Mouse (Mus musculus): ENCODE data around the gene Fam187b. TPM values are rescaled to one million over a fixed set of nuclear protein-coding genes. Genes with fewer than 3 reads are reported as not detected.

Gene Fam187b
- polyA plus RNA-seq, 1 experiment: not detected

- H3K36me3 ChIP-seq (ENCODE audit: control insufficient read depth, insufficient read depth): no peaks in the 10 kb centered on the region
- TF ChIP-seq POLR2A (IDR thresholded peaks at IDR 0.05; ENCODE audit: insufficient read length, low read depth): no peak
- no peak for TF ChIP-seq E2F4 (IDR thresholded peaks at IDR 0.05; ENCODE audit: insufficient read depth)
- TF ChIP-seq MAX (IDR thresholded peaks at IDR 0.05; ENCODE audit: low read depth): no peak
- no peaks in the 10 kb centered on the region for H3K79me2 ChIP-seq (ENCODE audit: control insufficient read depth, insufficient read depth)
- no peak overlapping the region for H3K4me3 ChIP-seq
- no peak overlapping the region for H3K4me2 ChIP-seq (ENCODE audit: low read depth)
- H3ac ChIP-seq (ENCODE audit: control insufficient read depth, insufficient read length): no peak overlapping the region
- no peaks in the 10 kb centered on the region for H3K27me3 ChIP-seq (ENCODE audit: control insufficient read depth, insufficient read depth, insufficient read length)
Measured at GRCm38 (mm10) chr7:30964366-30964765, 9.2 kb upstream of the Fam187b start.

GRCm38 (mm10) chr7:30965677-30966076, 7.9 kb upstream of the Fam187b start:
- TF ChIP-seq POLR2AphosphoS2 (IDR thresholded peaks at IDR 0.05; ENCODE audit: insufficient read length, low read depth) (no peak), POLR2A (IDR thresholded peaks at IDR 0.05; ENCODE audit: insufficient read length, low read depth) (no peak), TCF3 (IDR thresholded peaks at IDR 0.05; ENCODE audit: insufficient read length, low read depth) (no peak), MYOD1 (IDR thresholded peaks at IDR 0.05; ENCODE audit: control insufficient read depth in 1 of 3, insufficient read length in 2 of 3, low read depth in 2 of 3) (no peak), USF1 (IDR thresholded peaks at IDR 0.05; ENCODE audit: low read depth) (no peak), SRF (IDR thresholded peaks at IDR 0.05; ENCODE audit: control insufficient read depth, insufficient read length, low read depth) (no peak), REST (IDR thresholded peaks at IDR 0.05; ENCODE audit: insufficient read depth, insufficient read length) (no peak), E2F4 (IDR thresholded peaks at IDR 0.05; ENCODE audit: insufficient read depth) (no peak), CEBPB (IDR thresholded peaks at IDR 0.05; ENCODE audit: insufficient read depth, poor library complexity, severe bottlenecking) (no peak), TCF12 (IDR thresholded peaks at IDR 0.05; ENCODE audit: insufficient read depth, poor library complexity, severe bottlenecking) (no peak)
- Histone ChIP-seq H3K4me2 (ENCODE audit: low read depth) (no peak overlapping the region), H3K4me3 (no peak overlapping the region), H3K36me3 (ENCODE audit: control insufficient read depth, insufficient read depth) (no peaks in the 10 kb centered on the region), H3ac (ENCODE audit: control insufficient read depth, insufficient read length) (no peak overlapping the region), H3K27me3 (ENCODE audit: control insufficient read depth, insufficient read depth, insufficient read length) (no peaks in the 10 kb centered on the region), H3K79me2 (ENCODE audit: control insufficient read depth, insufficient read depth) (no peaks in the 10 kb centered on the region)

- Histone ChIP-seq H3K4me3 (no peak overlapping the region), H3K79me2 (ENCODE audit: control insufficient read depth, insufficient read depth) (no peaks in the 10 kb centered on the region), H3K27me3 (ENCODE audit: control insufficient read depth, insufficient read depth, insufficient read length) (peaks cover 3% of the 10 kb centered on the region), H3K4me2 (ENCODE audit: low read depth) (no peak overlapping the region), H3K36me3 (ENCODE audit: control insufficient read depth, insufficient read depth) (no peaks in the 10 kb centered on the region), H3ac (ENCODE audit: control insufficient read depth, insufficient read length) (no peak overlapping the region)
- TF ChIP-seq MYOG (IDR thresholded peaks at IDR 0.05; ENCODE audit: control insufficient read depth in 1 of 3, insufficient read depth in 1 of 3, insufficient read length in 2 of 3, low read depth in 2 of 3) (no peak), MAX (IDR thresholded peaks at IDR 0.05; ENCODE audit: low read depth) (no peak), POLR2A (IDR thresholded peaks at IDR 0.05; ENCODE audit: insufficient read length, low read depth) (no peak), TCF3 (IDR thresholded peaks at IDR 0.05; ENCODE audit: insufficient read length, low read depth) (no peak), CEBPB (IDR thresholded peaks at IDR 0.05; ENCODE audit: insufficient read depth, poor library complexity, severe bottlenecking) (no peak), USF1 (IDR thresholded peaks at IDR 0.05; ENCODE audit: low read depth) (no peak), SRF (IDR thresholded peaks at IDR 0.05; ENCODE audit: control insufficient read depth, insufficient read length, low read depth) (no peak), MYOD1 (IDR thresholded peaks at IDR 0.05; ENCODE audit: control insufficient read depth in 1 of 3, insufficient read length in 2 of 3, low read depth in 2 of 3) (no peak), POLR2AphosphoS2 (IDR thresholded peaks at IDR 0.05; ENCODE audit: insufficient read length, low read depth) (no peak), REST (IDR thresholded peaks at IDR 0.05; ENCODE audit: insufficient read depth, insufficient read length) (no peak)
Measured at GRCm38 (mm10) chr7:30966657-30967056, 6.9 kb upstream of the Fam187b start.

GRCm38 (mm10) chr7:30968611-30969010, 5.0 kb upstream of the Fam187b start:
- no peak overlapping the region for H3ac ChIP-seq (ENCODE audit: control insufficient read depth, insufficient read length)
- H3K27me3 ChIP-seq (ENCODE audit: control insufficient read depth, insufficient read depth, insufficient read length): peaks cover 23% of the 10 kb centered on the region
- no peaks in the 10 kb centered on the region for H3K36me3 ChIP-seq (ENCODE audit: control insufficient read depth, insufficient read depth)
- TF ChIP-seq POLR2AphosphoS2 (IDR thresholded peaks at IDR 0.05; ENCODE audit: insufficient read length, low read depth) (no peak), POLR2A (IDR thresholded peaks at IDR 0.05; ENCODE audit: insufficient read length, low read depth) (no peak), TCF3 (IDR thresholded peaks at IDR 0.05; ENCODE audit: insufficient read length, low read depth) (no peak), CEBPB (IDR thresholded peaks at IDR 0.05; ENCODE audit: insufficient read depth, poor library complexity, severe bottlenecking) (no peak), TCF12 (IDR thresholded peaks at IDR 0.05; ENCODE audit: insufficient read depth, poor library complexity, severe bottlenecking) (no peak), MYOG (IDR thresholded peaks at IDR 0.05; ENCODE audit: control insufficient read depth in 1 of 3, insufficient read depth in 1 of 3, insufficient read length in 2 of 3, low read depth in 2 of 3) (no peak), REST (IDR thresholded peaks at IDR 0.05; ENCODE audit: insufficient read depth, insufficient read length) (no peak), USF1 (IDR thresholded peaks at IDR 0.05; ENCODE audit: low read depth) (no peak), MAX (IDR thresholded peaks at IDR 0.05; ENCODE audit: low read depth) (no peak), SRF (IDR thresholded peaks at IDR 0.05; ENCODE audit: control insufficient read depth, insufficient read length, low read depth) (no peak), MYOD1 (IDR thresholded peaks at IDR 0.05; ENCODE audit: control insufficient read depth in 1 of 3, insufficient read length in 2 of 3, low read depth in 2 of 3) (no peak), E2F4 (IDR thresholded peaks at IDR 0.05; ENCODE audit: insufficient read depth) (no peak)
- no peaks in the 10 kb centered on the region for H3K79me2 ChIP-seq (ENCODE audit: control insufficient read depth, insufficient read depth)
- H3K4me3 ChIP-seq: no peak overlapping the region
- no peak overlapping the region for H3K4me2 ChIP-seq (ENCODE audit: low read depth)

- no peak for TF ChIP-seq POLR2A (IDR thresholded peaks at IDR 0.05; ENCODE audit: insufficient read length, low read depth)
- Histone ChIP-seq H3K4me2 (ENCODE audit: low read depth) (no peak overlapping the region), H3K27me3 (ENCODE audit: control insufficient read depth, insufficient read depth, insufficient read length) (peaks cover 24% of the 10 kb centered on the region), H3ac (ENCODE audit: control insufficient read depth, insufficient read length) (no peak overlapping the region), H3K36me3 (ENCODE audit: control insufficient read depth, insufficient read depth) (no peaks in the 10 kb centered on the region), H3K79me2 (ENCODE audit: control insufficient read depth, insufficient read depth) (no peaks in the 10 kb centered on the region), H3K4me3 (no peak overlapping the region)
Measured at GRCm38 (mm10) chr7:30969174-30969573, 4.4 kb upstream of the Fam187b start.
